Mouse (Mus musculus): ENCODE results near the gene Mrm3.
A peak's percentile ranks its signal among the peaks of the same experiment; 100 is the strongest.
"Not testable (repeated sequence)": the region's sequence is repeated elsewhere in the genome, so short reads cannot be mapped to it uniquely, and the experiment has no call there.

Mrm3 gene

GRCm38 (mm10) chr11:76242901-76243810 lies at the start of gene Mrm3, which contains the start of gene Glod4:
Gene Mrm3, plus strand, starts transcription at chr11:76243715.
Gene Glod4, minus strand, starts transcription at chr11:76243725.
- DNase-seq = peak; percentile 94

- DNase-seq = no peak
These were observed 47.1 kb upstream of the Mrm3 start for GRCm38 (mm10) chr11:76196275-76196976.

GRCm38 (mm10) chr11:76196977-76197469 lies 46.5 kb upstream of the Mrm3 start:
- DNase-seq = no peak

- peak; percentile 89 for DNase-seq
These were observed 41.5 kb upstream of the Mrm3 start for GRCm38 (mm10) chr11:76201761-76202674.

- DNase-seq = no peak
These were observed 36.7 kb upstream of the Mrm3 start for GRCm38 (mm10) chr11:76206793-76207192.

- no peak for DNase-seq
These were observed 33.1 kb upstream of the Mrm3 start for GRCm38 (mm10) chr11:76210228-76210985.

GRCm38 (mm10) chr11:76211595-76211994 lies 31.9 kb upstream of the Mrm3 start:
- not testable (repeated sequence) for DNase-seq

- DNase-seq = no peak
These were observed 29.7 kb upstream of the Mrm3 start for GRCm38 (mm10) chr11:76213841-76214240.

GRCm38 (mm10) chr11:76215011-76215410 lies 28.5 kb upstream of the Mrm3 start:
- DNase-seq = no peak

GRCm38 (mm10) chr11:76216049-76216540 lies 27.4 kb upstream of the Mrm3 start:
- no peak for DNase-seq

GRCm38 (mm10) chr11:76216681-76217389 lies 26.7 kb upstream of the Mrm3 start:
- DNase-seq = no peak

- peak; percentile 98 for DNase-seq
These were observed 26.1 kb upstream of the Mrm3 start, which contains the start of the genes Dbil5 and Gemin4 for GRCm38 (mm10) chr11:76217390-76217800. Gene Dbil5, plus strand, starts transcription at chr11:76217608. Gene Gemin4, minus strand, starts transcription at chr11:76217664.

- DNase-seq = no peak
These were observed 18.9 kb upstream of the Mrm3 start for GRCm38 (mm10) chr11:76224631-76225030.

- no peak for DNase-seq
These were observed 18.5 kb upstream of the Mrm3 start for GRCm38 (mm10) chr11:76225051-76225450.

GRCm38 (mm10) chr11:76236136-76236535 lies 7.4 kb upstream of the Mrm3 start:
- DNase-seq = no peak

GRCm38 (mm10) chr11:76239750-76240149 lies 3.8 kb upstream of the Mrm3 start:
- DNase-seq = no peak

- no peak for DNase-seq
These were observed 464 bp downstream of the Mrm3 start for GRCm38 (mm10) chr11:76243811-76244546.

- DNase-seq = no peak
These were observed 2.9 kb downstream of the Mrm3 start for GRCm38 (mm10) chr11:76246439-76246838.

GRCm38 (mm10) chr11:76247239-76247638 lies 3.7 kb downstream of the Mrm3 start:
- DNase-seq = no peak

- DNase-seq = no peak
These were observed 8.5 kb downstream of the Mrm3 start for GRCm38 (mm10) chr11:76252036-76252435.
